In genomic region chr9:21943046-21943445, GRCm38 (mm10) we compare ENCODE assay signal across 27 mouse cellular contexts. TPM values are rescaled to one million over a fixed set of nuclear protein-coding genes. Genes with fewer than 3 reads are reported as not detected.
A peak's percentile ranks its signal among the peaks of the same experiment; 100 is the strongest.
DNase-seq lines count a peak whose midpoint lies in the region; ATAC-seq and TF ChIP-seq lines count a peak whose summit lies in the region.
"Had no signal": no experiment of that assay in that cellular context is flagged by ENCODE, and none has a peak within 500 bp of the region (broad histone marks: within the 10 kb centered on the region; RNA-seq: fewer than 3 reads in every experiment).

No protein-coding gene starts in this region.

- no peak for ATAC-seq in midbrain, embryonic 11.5 days (ENCODE audit: low FRiP score)
- ATAC-seq in midbrain, postnatal 0 days (ENCODE audit: low FRiP score) = no peak
- ATAC-seq: activated CD4-positive, CD25-positive, alpha-beta regulatory T cell, adult 4 months; CD4-positive, CD25-positive, alpha-beta regulatory T cell, adult 4 months; forebrain, postnatal 0 days; Patski had no signal

- H3K4me2 ChIP-seq in midbrain, embryonic 11.5 days = no peak overlapping the region
- H3K4me2 ChIP-seq in midbrain, postnatal 0 days (ENCODE audit: low read depth, low read length, poor library complexity, severe bottlenecking) = no peak overlapping the region
- H3K4me2 ChIP-seq: embryonic facial prominence, embryonic 12.5 days; forebrain, embryonic 13.5 days; forebrain, embryonic 15.5 days had no signal

- peaks cover 5% of the 10 kb centered on the region for H3K27me3 ChIP-seq in heart, adult 2 months (ENCODE audit: control insufficient read depth, insufficient read depth, low read length)
- no peaks in the 10 kb centered on the region for H3K27me3 ChIP-seq in midbrain, embryonic 11.5 days (ENCODE audit: control insufficient read depth, insufficient read depth, low read length)
- H3K27me3 ChIP-seq in midbrain, postnatal 0 days (ENCODE audit: insufficient read depth, low read length) = no peaks in the 10 kb centered on the region
- H3K27me3 ChIP-seq in E14TG2a.4 (ENCODE audit: insufficient read depth, low read length) = peaks cover 40% of the 10 kb centered on the region
- H3K27me3 ChIP-seq: forebrain, embryonic 15.5 days; Patski had no signal

- 73% methylated on average over 11 of the region's 12 CpGs for WGBS in heart, adult 2 months
- 82% methylated on average over 12 of the region's 12 CpGs for WGBS in midbrain, embryonic 11.5 days
- 77% methylated on average over 8 of the region's 12 CpGs for WGBS in midbrain, postnatal 0 days

- H3K4me1 ChIP-seq in heart, adult 2 months (ENCODE audit: control insufficient read depth, insufficient read depth, low read length) = no peaks in the 10 kb centered on the region
- H3K4me1 ChIP-seq in midbrain, embryonic 11.5 days (ENCODE audit: control insufficient read depth, insufficient read depth, low read length) = peaks cover 8% of the 10 kb centered on the region; the same call in 1 of the 2 replicates
- peaks cover 6% of the 10 kb centered on the region; the same call in 1 of the 2 replicates for H3K4me1 ChIP-seq in midbrain, postnatal 0 days (ENCODE audit: insufficient read depth, low read length)
- peaks cover 35% of the 10 kb centered on the region for H3K4me1 ChIP-seq in E14TG2a.4 (replicated peaks; ENCODE audit: low read depth, low read length)
- no peaks in the 10 kb centered on the region for H3K4me1 ChIP-seq in cortical plate, adult 2 months (ENCODE audit: control insufficient read depth, insufficient read depth, low read length)

- no peak for TF ChIP-seq CTCF in heart, adult 2 months (IDR thresholded peaks at IDR 0.05)
- no peak for TF ChIP-seq CTCF in midbrain, postnatal 0 days (IDR thresholded peaks at IDR 0.05)
- no peak for TF ChIP-seq CTCF in E14TG2a.4 (conservative IDR thresholded peaks at IDR 0.05; ENCODE audit: low read length)
- TF ChIP-seq CTCF in cortical plate, adult 2 months (IDR thresholded peaks at IDR 0.05; ENCODE audit: extremely low read depth, insufficient read depth, low read length) = no peak

- H3K27ac ChIP-seq in heart, adult 2 months = no peak overlapping the region
- no peak overlapping the region for H3K27ac ChIP-seq in midbrain, embryonic 11.5 days (ENCODE audit: low read depth, low read length)
- no peak overlapping the region for H3K27ac ChIP-seq in midbrain, postnatal 0 days (ENCODE audit: low read depth, low read length)
- no peak overlapping the region for H3K27ac ChIP-seq in cortical plate, adult 2 months (ENCODE audit: insufficient read depth, low read length)
- H3K27ac ChIP-seq: embryonic facial prominence, embryonic 10.5 days; embryonic facial prominence, embryonic 12.5 days; forebrain, embryonic 13.5 days; forebrain, embryonic 15.5 days had no signal

- H3K4me3 ChIP-seq in heart, adult 2 months = no peak overlapping the region
- no peak overlapping the region for H3K4me3 ChIP-seq in midbrain, embryonic 11.5 days (ENCODE audit: low read depth, low read length)
- H3K4me3 ChIP-seq in midbrain, postnatal 0 days (ENCODE audit: low read depth, low read length) = no peak overlapping the region
- peak overlapping the region; percentile 59 for H3K4me3 ChIP-seq in E14TG2a.4 (replicated peaks; ENCODE audit: low read length)
- H3K4me3 ChIP-seq in cortical plate, adult 2 months (ENCODE audit: insufficient read depth, low read length) = no peak overlapping the region
- H3K4me3 ChIP-seq: embryonic facial prominence, embryonic 10.5 days; embryonic facial prominence, embryonic 12.5 days; forebrain, embryonic 13.5 days; forebrain, embryonic 15.5 days had no signal

- no peak for TF ChIP-seq EP300 in heart, adult 2 months (IDR thresholded peaks at IDR 0.05; ENCODE audit: insufficient read depth, low read depth, low read length)

- intact Hi-C loops in heart, adult 2 months (cut with DNase I) = no loop called here

- TF ChIP-seq POLR2A in heart, adult 2 months (IDR thresholded peaks at IDR 0.05; ENCODE audit: insufficient read depth, low read depth, low read length) = no peak
- TF ChIP-seq POLR2A in cortical plate, adult 2 months (IDR thresholded peaks at IDR 0.05; ENCODE audit: extremely low read depth, insufficient read depth, low read length) = 0 out of 2 replicates have a peak, but pooled peaks have one; percentile 18

- DNase-seq in heart, adult 11 months = peak; percentile 85
- no peak for DNase-seq in heart, adult 2 months
- DNase-seq in midbrain, embryonic 11.5 days (ENCODE audit: low spot score, missing footprints) = peak; percentile 51
- DNase-seq in midbrain, postnatal 0 days (ENCODE audit: low spot score) = no peak
- DNase-seq in adrenal gland, adult 18-20 months (ENCODE audit: low spot score in 2 of 2) = no peak
- DNase-seq: adrenal gland, adult 2 months; adrenal gland, postnatal 10 days; adrenal gland, postnatal 25 days; B cell, adult 2 months; cerebellum, adult 11 months; cerebellum, adult 18-20 months; cerebellum, adult 8-10 months; cerebellum, postnatal 14 days; cerebellum, postnatal 36 days; forebrain, postnatal 0 days had no signal

- H3K9ac ChIP-seq in heart, adult 2 months (ENCODE audit: low read depth, low read length) = no peak overlapping the region
- H3K9ac ChIP-seq in midbrain, embryonic 11.5 days (ENCODE audit: low read length) = no peak overlapping the region
- H3K9ac ChIP-seq in midbrain, postnatal 0 days (replicated peaks; ENCODE audit: low read length, poor library complexity, severe bottlenecking) = no peak overlapping the region
- H3K9ac ChIP-seq: embryonic facial prominence, embryonic 12.5 days; forebrain, embryonic 13.5 days; forebrain, embryonic 15.5 days; forebrain, postnatal 0 days had no signal

- no peaks in the 10 kb centered on the region for H3K36me3 ChIP-seq in heart, adult 2 months (ENCODE audit: control insufficient read depth, insufficient read depth, low read length)
- H3K36me3 ChIP-seq in midbrain, embryonic 11.5 days (ENCODE audit: control insufficient read depth, insufficient read depth, low read length) = no peaks in the 10 kb centered on the region; the same call in 1 of the 2 replicates
- peaks cover 29% of the 10 kb centered on the region for H3K36me3 ChIP-seq in midbrain, postnatal 0 days (ENCODE audit: insufficient read depth, low read length)
- H3K36me3 ChIP-seq in E14TG2a.4 (ENCODE audit: insufficient read depth, low read length) = peaks cover 7% of the 10 kb centered on the region
- H3K36me3 ChIP-seq: embryonic facial prominence, embryonic 10.5 days; G1E had no signal

- H3K79me2 ChIP-seq in heart, adult 2 months (replicated peaks; ENCODE audit: control insufficient read depth, insufficient read depth, low read length) = no peaks in the 10 kb centered on the region

- no peaks in the 10 kb centered on the region for H3K9me3 ChIP-seq in midbrain, embryonic 11.5 days (ENCODE audit: control insufficient read depth, low read length)
- H3K9me3 ChIP-seq in midbrain, postnatal 0 days (ENCODE audit: low read length) = no peaks in the 10 kb centered on the region
- H3K9me3 ChIP-seq in E14TG2a.4 (ENCODE audit: low read length) = no peaks in the 10 kb centered on the region
- H3K9me3 ChIP-seq: embryonic facial prominence, embryonic 10.5 days; embryonic facial prominence, embryonic 12.5 days; forebrain, embryonic 13.5 days; forebrain, embryonic 15.5 days had no signal

RNA-seq across cellular contexts. Expression of gene Plppr2, which starts 6.2 kb away (rescaled TPM):
- total RNA-seq in heart, adult 2 months (2021) = 1 to 10 TPM; 2.5 to 2.6 TPM
- 5.3 and 7.5 TPM in 2 replicates for polyA plus RNA-seq in heart, adult 2 months (2012; rRNA removed)
- polyA plus RNA-seq in midbrain, embryonic 11.5 days (2014; fragmentation: Nextera tagmentation; extraction: Ambion mirVana) = 19.1 and 22.2 TPM in 2 replicates
- 129 and 165 TPM in 2 replicates for total RNA-seq in midbrain, postnatal 0 days (2014; rRNA removed)
- polyA plus RNA-seq in midbrain, postnatal 0 days (2015; fragmentation: Nextera tagmentation; extraction: Ambion mirVana) = 129 and 136 TPM in 2 replicates
- polyA plus RNA-seq in cortical plate, adult 2 months (2012; rRNA removed) = 183 and 199 TPM in 2 replicates
- 10 to 100 TPM; 19.4 to 22.3 TPM for total RNA-seq in adrenal gland, adult 18-20 months (2021)
- total RNA-seq: CH12.LX had no signal

RNA-seq across cellular contexts. Expression of gene Swsap1, which starts 12.5 kb away (rescaled TPM):
- 1 to 10 TPM; 6.5 to 7.4 TPM for total RNA-seq in heart, adult 2 months (2021)
- 4.6 and 6.2 TPM in 2 replicates for polyA plus RNA-seq in heart, adult 2 months (2012; rRNA removed)
- 20.3 and 22.3 TPM in 2 replicates for polyA plus RNA-seq in midbrain, embryonic 11.5 days (2014; fragmentation: Nextera tagmentation; extraction: Ambion mirVana)
- total RNA-seq in midbrain, postnatal 0 days (2014; rRNA removed) = 33.7 and 38.6 TPM in 2 replicates
- polyA plus RNA-seq in midbrain, postnatal 0 days (2015; fragmentation: Nextera tagmentation; extraction: Ambion mirVana) = 7.1 and 8.0 TPM in 2 replicates
- polyA plus RNA-seq in cortical plate, adult 2 months (2012; rRNA removed) = 7.3 and 8.1 TPM in 2 replicates
- 10 to 100 TPM; 12.3 to 14.2 TPM for total RNA-seq in adrenal gland, adult 18-20 months (2021)

RNA-seq across cellular contexts. Expression of gene Tmem205, which starts 15.7 kb away (rescaled TPM):
- total RNA-seq in heart, adult 2 months (2021) = 10 to 100 TPM; 65.5 to 71.8 TPM
- polyA plus RNA-seq in heart, adult 2 months (2012; rRNA removed) = 96.1 and 129 TPM in 2 replicates
- 30.6 and 35.7 TPM in 2 replicates for polyA plus RNA-seq in midbrain, embryonic 11.5 days (2014; fragmentation: Nextera tagmentation; extraction: Ambion mirVana)
- total RNA-seq in midbrain, postnatal 0 days (2014; rRNA removed) = 32.1 and 50.9 TPM in 2 replicates
- polyA plus RNA-seq in midbrain, postnatal 0 days (2015; fragmentation: Nextera tagmentation; extraction: Ambion mirVana) = 44.2 and 50.1 TPM in 2 replicates
- polyA plus RNA-seq in cortical plate, adult 2 months (2012; rRNA removed) = 57.0 and 57.7 TPM in 2 replicates
- 100 to 1,000 TPM; 280 to 531 TPM for total RNA-seq in adrenal gland, adult 18-20 months (2021)

RNA-seq across cellular contexts. Expression of gene Ccdc159, which starts 15.8 kb away (rescaled TPM):
- 1 to 10 TPM; 3.0 to 3.4 TPM for total RNA-seq in heart, adult 2 months (2021)
- 4.9 and 6.6 TPM in 2 replicates for polyA plus RNA-seq in heart, adult 2 months (2012; rRNA removed)
- polyA plus RNA-seq in midbrain, embryonic 11.5 days (2014; fragmentation: Nextera tagmentation; extraction: Ambion mirVana) = 2.4 and 3.4 TPM in 2 replicates
- 6.6 and 12.2 TPM in 2 replicates for total RNA-seq in midbrain, postnatal 0 days (2014; rRNA removed)
- 4.7 and 5.2 TPM in 2 replicates for polyA plus RNA-seq in midbrain, postnatal 0 days (2015; fragmentation: Nextera tagmentation; extraction: Ambion mirVana)
- polyA plus RNA-seq in cortical plate, adult 2 months (2012; rRNA removed) = 24.4 and 27.3 TPM in 2 replicates
- 10 to 100 TPM; 10.7 to 11.2 TPM for total RNA-seq in adrenal gland, adult 18-20 months (2021)
- total RNA-seq: CH12.LX; common myeloid progenitor, adult 5-6 weeks had no signal
- polyA plus RNA-seq: activated CD4-positive, CD25-positive, alpha-beta regulatory T cell, adult 4 months had no signal

RNA-seq across cellular contexts. Expression of gene Epor, which starts 20.3 kb away (rescaled TPM):
- total RNA-seq in heart, adult 2 months (2021) = 1 to 10 TPM; 1.1 to 1.4 TPM
- 2.1 and 2.5 TPM in 2 replicates for polyA plus RNA-seq in heart, adult 2 months (2012; rRNA removed)
- 3.4 and 5.2 TPM in 2 replicates for polyA plus RNA-seq in midbrain, embryonic 11.5 days (2014; fragmentation: Nextera tagmentation; extraction: Ambion mirVana)
- 2.7 TPM in 1 of 2 replicates, not detected in the other for total RNA-seq in midbrain, postnatal 0 days (2014; rRNA removed)
- polyA plus RNA-seq in midbrain, postnatal 0 days (2015; fragmentation: Nextera tagmentation; extraction: Ambion mirVana) = 1.7 and 1.9 TPM in 2 replicates
- polyA plus RNA-seq in cortical plate, adult 2 months (2012; rRNA removed) = 12.6 and 15.3 TPM in 2 replicates
- total RNA-seq in adrenal gland, adult 18-20 months (2021) = 1 to 10 TPM; 1.6 to 2.9 TPM
- polyA plus RNA-seq: CD4-positive, CD25-positive, alpha-beta regulatory T cell, adult 4 months had no signal

Comparison
In these comparisons a context has a peak if more than half of its experiments do, and no peak if none do; other contexts are left out.
1. DNase-seq: peak in heart, adult 11 months (single experiment) and midbrain, embryonic 11.5 days (single experiment); none in heart, adult 2 months (0 of 2), midbrain, postnatal 0 days (single experiment) and adrenal gland, adult 18-20 months (0 of 2).